Mouse (Mus musculus): ENCODE data around the gene Nhlh2. TPM values are rescaled to one million over a fixed set of nuclear protein-coding genes. Genes with fewer than 3 reads are reported as not detected.

Nhlh2 gene
- polyA plus RNA-seq, 1 experiment from 2014 or later = 140 TPM

GRCm38 (mm10) chr3:102063273-102064120 lies 53.6 kb downstream of the Nhlh2 start:
- no peak overlapping the region for H3K4me2 ChIP-seq (replicated peaks)
- no peak for ATAC-seq (ENCODE audit: low FRiP score, low read depth)
- no peaks in the 10 kb centered on the region for H3K36me3 ChIP-seq
- H3K4me1 ChIP-seq = peaks cover 5% of the 10 kb centered on the region; the same call in 1 of the 2 replicates
- no peaks in the 10 kb centered on the region for H3K27me3 ChIP-seq (replicated peaks)
- 0 out of 2 replicates have a peak overlapping the region, but pooled peaks have one; percentile 8 for H3K27ac ChIP-seq
- H3K9me3 ChIP-seq = no peaks in the 10 kb centered on the region
- no peak overlapping the region for H3K4me3 ChIP-seq
- H3K9ac ChIP-seq = no peak overlapping the region
- 76% methylated on average over 10 of the region's 10 CpGs for WGBS

GRCm38 (mm10) chr3:102064566-102064965 lies 54.7 kb downstream of the Nhlh2 start:
- Histone ChIP-seq H3K27me3 (replicated peaks) (no peaks in the 10 kb centered on the region), H3K36me3 (no peaks in the 10 kb centered on the region), H3K4me1 (peaks cover 5% of the 10 kb centered on the region; the same call in 1 of the 2 replicates), H3K4me2 (replicated peaks) (no peak overlapping the region), H3K9me3 (no peaks in the 10 kb centered on the region), H3K4me3 (no peak overlapping the region), H3K27ac (no peak overlapping the region), H3K9ac (no peak overlapping the region)
- ATAC-seq (ENCODE audit: low FRiP score, low read depth) = no peak
- WGBS = 85% methylated on average over 6 of the region's 6 CpGs

Other genes with a start within 250 kb of the Nhlh2 start
- 0.40 and 0.77 TPM in 2 replicates for gene Mab21l3, start 161.1 kb upstream of the Nhlh2 start, polyA plus RNA-seq (2016; fragmentation: Nextera tagmentation; extraction: Ambion mirVana)
- gene Slc22a15, start 85.6 kb upstream of the Nhlh2 start, polyA plus RNA-seq (2016; fragmentation: Nextera tagmentation; extraction: Ambion mirVana) = 8.9 and 10.4 TPM in 2 replicates
- 4.3 and 5.8 TPM in 2 replicates for gene Casq2, start 76.3 kb downstream of the Nhlh2 start, polyA plus RNA-seq (2016; fragmentation: Nextera tagmentation; extraction: Ambion mirVana)
- 12.3 and 14.9 TPM in 2 replicates for gene Vangl1, start 194.6 kb downstream of the Nhlh2 start, polyA plus RNA-seq (2016; fragmentation: Nextera tagmentation; extraction: Ambion mirVana)